Mouse (Mus musculus) MEL (cell line): ENCODE results near the gene Ect2l.

Experiments used
- CTCF ChIP-seq, 3 experiments: IDR thresholded peaks in 2 of 3; conservative IDR thresholded peaks in 1 of 3; 2 replicates each; pipeline ENCODE4 v1.5.1; 2011 to 2012; ENCODE audit warnings: low read length in 3 of 3, low read depth in 2 of 3, mild to moderate bottlenecking in 2 of 3, improper control_type of control experiment in 1 of 3, inconsistent platforms in 1 of 3, mixed read lengths in 1 of 3, moderate library complexity in 1 of 3; ENCODE audit not compliant: control insufficient read depth in 1 of 3, insufficient read depth in 1 of 3, poor library complexity in 1 of 3, severe bottlenecking in 1 of 3
- EP300 ChIP-seq, 2 experiments: IDR thresholded peaks; 2 replicates each; pipeline ENCODE4 v1.6.1; 2011; ENCODE audit warnings: improper control_type of control experiment in 2 of 2, low read length in 2 of 2, low read depth in 1 of 2, mild to moderate bottlenecking in 1 of 2
- GATA1 ChIP-seq: IDR thresholded peaks from 2 replicates; pipeline ENCODE4 v1.6.1; 2011; ENCODE audit warnings: low read depth, low read length, improper control_type of control experiment
- HCFC1 ChIP-seq: IDR thresholded peaks from 2 replicates; pipeline ENCODE4 v1.6.1; 2012; ENCODE audit warnings: low read depth, mild to moderate bottlenecking, inconsistent platforms, low read length, improper control_type of control experiment, moderate library complexity
- KAT2A ChIP-seq: conservative IDR thresholded peaks from 2 replicates; pipeline ENCODE4 v1.6.1; 2012; ENCODE audit warnings: low read depth, low read length, improper control_type of control experiment, inconsistent platforms
- MEF2A ChIP-seq: IDR thresholded peaks from 2 replicates; pipeline ENCODE4 v1.6.1; 2014; ENCODE audit warnings: low read depth, mild to moderate bottlenecking, inconsistent platforms, low read length, improper control_type of control experiment; ENCODE audit not compliant: poor library complexity, insufficient replicate concordance, severe bottlenecking; ENCODE audit errors: extremely low read depth
- NELFE ChIP-seq: IDR thresholded peaks from 2 replicates; pipeline ENCODE4 v1.6.1; 2011; ENCODE audit warnings: low read depth, low read length, improper control_type of control experiment
- POLR2A ChIP-seq, 2 experiments: IDR thresholded peaks; 2 replicates each; pipeline ENCODE4 v1.6.1; 2011 to 2012; ENCODE audit warnings: low read length in 2 of 2, mild to moderate bottlenecking in 2 of 2, control low read depth in 1 of 2, improper control_type of control experiment in 1 of 2, low read depth in 1 of 2, moderate library complexity in 1 of 2; ENCODE audit not compliant: control insufficient read depth in 1 of 2, insufficient read depth in 1 of 2, poor library complexity in 1 of 2
- POLR2AphosphoS2 ChIP-seq: IDR thresholded peaks from 2 replicates; pipeline ENCODE4 v1.6.1; 2011; ENCODE audit warnings: low read length, improper control_type of control experiment
- POLR2AphosphoS5 ChIP-seq: IDR thresholded peaks from 2 replicates; pipeline ENCODE4 v1.6.1; 2012; ENCODE audit warnings: low read depth, borderline replicate concordance, mild to moderate bottlenecking, inconsistent platforms, low read length, moderate library complexity, mixed read lengths
- RCOR1 ChIP-seq: IDR thresholded peaks from 2 replicates; pipeline ENCODE4 v1.6.1; 2012; ENCODE audit warnings: low read depth, mild to moderate bottlenecking, inconsistent platforms, low read length, improper control_type of control experiment
- USF1 ChIP-seq: IDR thresholded peaks from 2 replicates; pipeline ENCODE4 v1.6.1; 2014; ENCODE audit warnings: low read depth, mild to moderate bottlenecking, inconsistent platforms, low read length, improper control_type of control experiment, moderate library complexity
- ZNF384 ChIP-seq: IDR thresholded peaks from 2 replicates; pipeline ENCODE4 v1.6.1; 2012; ENCODE audit warnings: low read depth, mild to moderate bottlenecking, inconsistent platforms, low read length, improper control_type of control experiment

GRCm38 (mm10) chr10:18113473-18114093 is 97.1 kb downstream of the Ect2l start:
- no peak for TF ChIP-seq CTCF (IDR thresholded peaks at IDR 0.05 in 2 of 3, conservative IDR thresholded peaks at IDR 0.05 in 1 of 3; ENCODE audit: control insufficient read depth in 1 of 3, insufficient read depth in 1 of 3, low read depth in 2 of 3, low read length in 3 of 3, poor library complexity in 1 of 3, severe bottlenecking in 1 of 3)
- TF ChIP-seq ZNF384: no peak
- no peak for TF ChIP-seq POLR2AphosphoS5
- TF ChIP-seq EP300 (IDR thresholded peaks at IDR 0.05; ENCODE audit: low read depth in 1 of 2, low read length in 2 of 2): no peak
- TF ChIP-seq HCFC1: no peak
- TF ChIP-seq RCOR1: no peak
- no peak for TF ChIP-seq MEF2A
- TF ChIP-seq POLR2A (IDR thresholded peaks at IDR 0.05; ENCODE audit: control insufficient read depth in 1 of 2, insufficient read depth in 1 of 2, low read depth in 1 of 2, low read length in 2 of 2, poor library complexity in 1 of 2): no peak
- no peak for TF ChIP-seq GATA1
- TF ChIP-seq USF1: no peak
- no peak for TF ChIP-seq NELFE
- no peak for TF ChIP-seq POLR2AphosphoS2
- no peak for TF ChIP-seq KAT2A
